Mouse (Mus musculus) hindbrain, embryonic 15.5 days (tissue): ENCODE data around the gene Gm49673. TPM values are rescaled to one million over a fixed set of nuclear protein-coding genes. Genes with fewer than 3 reads are reported as not detected.
"Not testable (repeated sequence)": the region's sequence is repeated elsewhere in the genome, so short reads cannot be mapped to it uniquely, and the experiment has no call there.

Experiments
- ATAC-seq: fragments of 200-750 bp; cut with Nextera tagmentation; 2 replicates; pipeline ENCODE4 v1.8.0; 2017; ENCODE audit warnings: low read depth, moderate number of reproducible peaks, moderate TSS enrichment; ENCODE audit not compliant: low FRiP score
- H3K27ac ChIP-seq: fragments of 300-500 bp; sonication (generic); replicated peaks from 2 replicates; pipeline ENCODE4 v1.5.1; 2015; ENCODE audit warnings: mild to moderate bottlenecking, inconsistent platforms
- H3K27me3 ChIP-seq: fragments of 300-500 bp; sonication (generic); 2 replicates; pipeline ENCODE4 v1.6.1; 2015; ENCODE audit warnings: control low read depth, inconsistent platforms
- H3K36me3 ChIP-seq: fragments of 300-500 bp; sonication (generic); 2 replicates; pipeline ENCODE4 v1.6.1; 2015; ENCODE audit warnings: control low read depth, inconsistent platforms
- H3K4me1 ChIP-seq: fragments of 300-500 bp; sonication (generic); replicated peaks from 2 replicates; pipeline ENCODE4 v1.6.1; 2015; ENCODE audit warnings: control low read depth, inconsistent platforms
- H3K4me2 ChIP-seq: fragments of 300-500 bp; sonication (generic); 2 replicates; pipeline ENCODE4 v1.6.1; 2015; ENCODE audit warnings: moderate library complexity, mild to moderate bottlenecking, inconsistent platforms
- H3K4me3 ChIP-seq: fragments of 300-500 bp; sonication (generic); 2 replicates; pipeline ENCODE4 v1.5.1; 2015; ENCODE audit warnings: mild to moderate bottlenecking, inconsistent platforms
- H3K9ac ChIP-seq: fragments of 300-500 bp; sonication (generic); 2 replicates; pipeline ENCODE4 v1.6.1; 2015; ENCODE audit warnings: inconsistent platforms
- H3K9me3 ChIP-seq: fragments of 300-500 bp; sonication (generic); 2 replicates; pipeline ENCODE4 v1.6.1; 2016; ENCODE audit warnings: control low read depth, inconsistent platforms
- WGBS: fragments of 180-500 bp; shearing (Covaris S2); methylation state at CpG from one replicate; pipeline ENCODE4 v1.1.7; 2015; 5-methylcytosine and 5-hydroxymethylcytosine counted together
- polyA plus RNA-seq: library from polyadenylated mRNA; unstranded; fragments of >200 nt; fragmentation: Nextera tagmentation; extraction: Ambion mirVana; gene quantifications from 2 replicates; pipeline ENCODE4 v1.2.1, GENCODE M21; 2015

The Gm49673 gene
- polyA plus RNA-seq, 1 experiment from 2014 or later: 0.57 TPM

GRCm38 (mm10) chr17:8056637-8057138 is 90.9 kb downstream of the Gm49673 start:
- H3K4me2 ChIP-seq, H3K36me3 ChIP-seq, H3K27ac ChIP-seq, H3K4me3 ChIP-seq, H3K27me3 ChIP-seq, H3K9me3 ChIP-seq, H3K4me1 ChIP-seq, ATAC-seq, H3K9ac ChIP-seq: not testable (repeated sequence)
- 30% methylated on average over 2 of the region's 3 CpGs for WGBS

GRCm38 (mm10) chr17:8055919-8056589 is 91.5 kb downstream of the Gm49673 start:
- ATAC-seq, H3K9me3 ChIP-seq, H3K4me3 ChIP-seq, H3K4me2 ChIP-seq, H3K27me3 ChIP-seq, H3K27ac ChIP-seq, H3K9ac ChIP-seq, H3K4me1 ChIP-seq, H3K36me3 ChIP-seq: not testable (repeated sequence)
- 48% methylated on average over 4 of the region's 6 CpGs for WGBS

GRCm38 (mm10) chr17:8051247-8051646 is 96.3 kb downstream of the Gm49673 start:
- H3K4me2 ChIP-seq, H3K27me3 ChIP-seq, H3K9me3 ChIP-seq, H3K9ac ChIP-seq, H3K27ac ChIP-seq, H3K4me3 ChIP-seq, H3K4me1 ChIP-seq, H3K36me3 ChIP-seq: not testable (repeated sequence)
- WGBS: 43% methylated on average over 3 of the region's 3 CpGs
- peak; percentile 73 for ATAC-seq

DNA sequence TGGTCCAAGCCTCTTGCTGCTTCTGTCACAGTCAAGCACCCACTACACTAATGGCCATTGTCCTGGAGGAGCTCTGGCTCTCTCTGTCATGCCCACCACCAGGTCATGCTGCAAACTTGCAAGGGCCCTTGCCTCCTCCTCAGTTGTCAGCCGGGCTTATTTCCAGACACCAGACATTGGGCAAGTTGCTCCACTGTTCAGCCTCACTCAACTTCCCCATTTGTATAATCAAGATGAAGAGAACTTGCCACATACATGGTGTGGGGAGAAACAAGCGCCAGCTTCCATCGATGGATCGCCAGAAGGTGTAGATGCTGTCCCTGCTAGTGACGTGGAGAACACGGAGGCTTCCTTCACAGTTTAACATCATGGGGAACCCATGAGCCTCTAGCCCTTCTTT is 97.4 kb downstream of the Gm49673 start:
- H3K27ac ChIP-seq, H3K9ac ChIP-seq, H3K4me1 ChIP-seq, H3K4me3 ChIP-seq, ATAC-seq, H3K36me3 ChIP-seq, H3K27me3 ChIP-seq, H3K4me2 ChIP-seq, H3K9me3 ChIP-seq: not testable (repeated sequence)
- 90% methylated on average over 5 of the region's 6 CpGs for WGBS

DNA sequence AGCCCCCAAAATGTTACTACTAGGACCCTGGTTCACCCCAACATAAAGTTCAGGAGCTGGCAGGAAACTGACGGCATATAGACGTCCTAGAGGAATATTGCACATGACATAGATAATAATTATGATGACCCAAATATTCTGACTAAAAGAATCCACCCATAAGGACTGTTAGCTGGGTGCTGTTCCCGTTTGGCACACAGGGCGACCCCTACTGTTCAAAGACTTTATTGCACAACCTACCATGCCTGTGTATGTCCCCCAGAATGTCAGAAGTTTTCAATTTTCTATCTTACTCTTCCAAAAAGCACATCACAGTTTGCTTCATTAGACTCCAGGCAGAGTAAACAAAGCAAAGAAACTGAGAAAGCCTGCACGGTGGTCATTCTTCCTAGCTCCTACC is 101.4 kb downstream of the Gm49673 start:
- H3K27me3 ChIP-seq, ATAC-seq: not testable (repeated sequence)
- 3% methylated on average over 2 of the region's 5 CpGs for WGBS

GRCm38 (mm10) chr17:8041197-8041596 is 106.4 kb downstream of the Gm49673 start:
- H3K4me2 ChIP-seq, H3K36me3 ChIP-seq, ATAC-seq, H3K9ac ChIP-seq, H3K4me3 ChIP-seq, H3K4me1 ChIP-seq, H3K27ac ChIP-seq, H3K9me3 ChIP-seq, H3K27me3 ChIP-seq: not testable (repeated sequence)
- WGBS: no CpG with 5 or more reads among the region's 5 CpGs

More for the DNA sequence above, 101.4 kb downstream of the Gm49673 start:
- H3K4me1 ChIP-seq, H3K9me3 ChIP-seq, H3K4me2 ChIP-seq, H3K36me3 ChIP-seq, H3K4me3 ChIP-seq, H3K27ac ChIP-seq, H3K9ac ChIP-seq: not testable (repeated sequence)

DNA sequence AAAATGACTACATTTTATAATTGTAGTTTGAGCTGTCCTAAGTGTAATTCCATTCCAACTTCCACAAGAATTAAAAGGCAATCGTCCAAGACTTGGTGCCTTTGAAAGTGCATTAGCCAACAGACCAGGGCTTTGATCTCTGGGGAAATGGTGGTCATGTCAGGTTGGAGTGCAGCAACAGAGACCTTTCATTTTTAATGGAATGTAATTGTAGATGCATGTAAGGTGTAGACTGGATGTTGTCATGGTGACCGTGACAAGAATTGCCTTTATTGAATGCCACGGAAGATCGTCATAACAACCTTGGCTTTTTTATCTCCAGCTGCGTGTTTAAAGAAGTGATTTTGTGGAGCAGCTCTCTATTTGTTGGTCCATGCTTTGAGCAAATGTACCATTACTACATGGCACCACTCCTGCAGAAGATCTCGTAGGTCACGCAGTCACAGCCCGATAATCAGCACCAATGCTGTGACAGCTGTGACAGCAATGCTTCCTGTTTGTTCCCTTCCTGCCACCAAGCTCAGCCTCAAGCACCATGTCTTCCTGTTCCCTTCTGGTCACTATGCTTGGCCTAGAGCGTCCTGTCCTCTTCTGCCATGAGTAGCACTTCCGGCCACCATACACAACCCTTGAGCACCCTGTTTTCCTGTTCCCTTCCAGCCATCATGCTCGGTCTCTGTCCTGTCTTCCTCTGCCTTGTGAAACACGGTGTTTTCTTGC is 107.5 kb downstream of the Gm49673 start:
- no CpG with 5 or more reads among the region's 12 CpGs for WGBS
- not testable (repeated sequence) for H3K4me3 ChIP-seq, H3K9me3 ChIP-seq, H3K4me1 ChIP-seq, H3K36me3 ChIP-seq, H3K9ac ChIP-seq, ATAC-seq, H3K27me3 ChIP-seq, H3K4me2 ChIP-seq, H3K27ac ChIP-seq

GRCm38 (mm10) chr17:8036976-8037375 is 110.6 kb downstream of the Gm49673 start:
- H3K4me3 ChIP-seq, H3K27me3 ChIP-seq, H3K4me2 ChIP-seq, H3K9me3 ChIP-seq, ATAC-seq, H3K36me3 ChIP-seq, H3K4me1 ChIP-seq, H3K27ac ChIP-seq, H3K9ac ChIP-seq: not testable (repeated sequence)
- WGBS: 46% methylated on average over 4 of the region's 6 CpGs

Other genes with a start within 250 kb of the Gm49673 start
- 0.47 and 0.56 TPM in 2 replicates for gene Tagap, start 221.8 kb downstream of the Gm49673 start, polyA plus RNA-seq
- gene Rsph3a, start 202.2 kb downstream of the Gm49673 start, polyA plus RNA-seq: 74.4 and 85.2 TPM in 2 replicates
- gene Rnaset2a, start 309 bp upstream of the Gm49673 start, polyA plus RNA-seq: 17.6 and 17.7 TPM in 2 replicates
- gene Fgfr1op, start 17.7 kb upstream of the Gm49673 start, polyA plus RNA-seq: 27.8 and 28.6 TPM in 2 replicates
- not detected in 2 replicates for gene Ccr6, start 88.3 kb upstream of the Gm49673 start, polyA plus RNA-seq
- gene Mpc1, start 135.1 kb upstream of the Gm49673 start, polyA plus RNA-seq: 341 and 365 TPM in 2 replicates
- gene Sft2d1, start 163.3 kb upstream of the Gm49673 start, polyA plus RNA-seq: 173 and 188 TPM in 2 replicates
- 18.4 and 23.1 TPM in 2 replicates for gene Prr18, start 189.7 kb upstream of the Gm49673 start, polyA plus RNA-seq
- gene T2, start 208.2 kb upstream of the Gm49673 start, polyA plus RNA-seq: 0.54 and 0.58 TPM in 2 replicates